Mouse (Mus musculus): Measurements from ENCODE around the gene Dhrs4. TPM values are rescaled to one million over a fixed set of nuclear protein-coding genes. Genes with fewer than 3 reads are reported as not detected.

The Dhrs4 gene
- total RNA-seq, 4 experiments from 2014 or later, result 51.9 to 72.7 (median 66.9) TPM

DNA sequence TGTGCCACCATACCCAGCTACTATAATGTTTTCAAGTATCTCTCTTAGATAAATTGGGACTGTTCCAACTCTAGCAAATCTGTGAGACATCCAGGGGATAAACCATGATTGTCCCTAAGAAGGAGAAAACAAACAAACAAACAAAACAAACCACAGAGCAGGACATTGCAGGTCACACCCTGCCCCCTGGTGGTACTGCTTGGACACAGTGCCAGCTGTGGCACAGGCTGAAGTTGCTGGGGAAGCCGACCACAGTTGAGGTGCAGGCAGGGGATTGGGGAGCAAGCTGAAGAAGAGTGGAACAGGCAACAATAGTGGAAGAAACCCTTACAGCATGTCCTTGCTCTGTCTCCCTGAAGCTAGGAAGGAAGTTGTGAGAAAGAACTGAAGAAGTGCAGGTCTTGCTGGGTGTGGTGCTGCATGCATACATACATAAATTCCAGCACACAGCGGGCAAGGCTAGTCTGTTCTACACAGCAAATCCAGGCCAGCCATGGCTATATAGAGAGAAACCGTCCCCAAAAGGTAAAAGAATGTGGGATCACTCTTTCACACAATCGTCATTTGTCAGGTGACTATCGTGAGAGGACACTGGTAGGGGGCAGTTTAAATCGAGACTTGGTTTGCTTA lies 57.7 kb downstream of the Dhrs4 start:
- DNase-seq, result no peak

Other genes starting within 250 kb of the Dhrs4 start
- gene Carmil3, start 11.9 kb downstream of the Dhrs4 start, total RNA-seq (2022), result 10 to 100 TPM in 2 of 4 experiments, 1 to 10 TPM in 2; 5.7 to 14.0 (median 8.6) TPM
- gene Cpne6, start 31.7 kb downstream of the Dhrs4 start, total RNA-seq (2022), result under 1 TPM; 0.09 to 0.35 (median 0.27) TPM
- gene Nrl, start 46.2 kb downstream of the Dhrs4 start, total RNA-seq (2022), result not detected
- gene Pck2, start 61.5 kb downstream of the Dhrs4 start, total RNA-seq (2022), result 10 to 100 TPM; 36.5 to 44.6 (median 40.6) TPM
- 100 to 1,000 TPM; 146 to 159 (median 158) TPM for gene Dcaf11, start 81.2 kb downstream of the Dhrs4 start, total RNA-seq (2022)
- 1 to 10 TPM in 1 of 4 experiments, under 1 TPM in 2, not detected in 1; 0.70 to 1.2 (median 0.81) TPM for gene A730061H03Rik, start 81.6 kb downstream of the Dhrs4 start, total RNA-seq (2022)
- gene Fitm1, start 96.9 kb downstream of the Dhrs4 start, total RNA-seq (2022), result under 1 TPM; 0.74 to 0.98 (median 0.85) TPM
- gene Psme1, start 99.4 kb downstream of the Dhrs4 start, total RNA-seq (2022), result 100 to 1,000 TPM; 253 to 384 (median 292) TPM
- gene Emc9, start 106.5 kb downstream of the Dhrs4 start, total RNA-seq (2022), result 10 to 100 TPM; 47.3 to 50.6 (median 49.7) TPM
- gene Psme2, start 112.4 kb downstream of the Dhrs4 start, total RNA-seq (2022), result 100 to 1,000 TPM; 325 to 423 (median 363) TPM
- 10 to 100 TPM; 33.3 to 52.1 (median 39.2) TPM for gene Rnf31, start 113.0 kb downstream of the Dhrs4 start, total RNA-seq (2022)
- 10 to 100 TPM; 20.2 to 28.5 (median 27.6) TPM for gene Irf9, start 124.8 kb downstream of the Dhrs4 start, total RNA-seq (2022)
- gene Rec8, start 139.3 kb downstream of the Dhrs4 start, total RNA-seq (2022), result 10 to 100 TPM; 12.0 to 18.1 (median 13.1) TPM
- gene Ipo4, start 157.2 kb downstream of the Dhrs4 start, total RNA-seq (2022), result 100 to 1,000 TPM in 3 of 4 experiments, 10 to 100 TPM in 1; 93.7 to 140 (median 111) TPM
- gene Gm49378, start 159.1 kb downstream of the Dhrs4 start, total RNA-seq (2022), result 1 to 10 TPM in 2 of 4 experiments, not detected in 2; 1.5 to 1.9 TPM
- 100 to 1,000 TPM in 2 of 4 experiments, 10 to 100 TPM in 2; 95.2 to 101 (median 98.7) TPM for gene Tm9sf1, start 165.0 kb downstream of the Dhrs4 start, total RNA-seq (2022)
- gene Tssk4, start 171.4 kb downstream of the Dhrs4 start, total RNA-seq (2022), result 1 to 10 TPM in 2 of 4 experiments, under 1 TPM in 2; 0.93 to 2.0 (median 1.5) TPM
- gene Mdp1, start 181.8 kb downstream of the Dhrs4 start, total RNA-seq (2022), result 10 to 100 TPM; 59.0 to 65.8 (median 62.3) TPM
- 10 to 100 TPM; 26.3 to 36.5 (median 32.8) TPM for gene Gmpr2, start 193.2 kb downstream of the Dhrs4 start, total RNA-seq (2022)
- gene Nedd8, start 193.4 kb downstream of the Dhrs4 start, total RNA-seq (2022), result 100 to 1,000 TPM; 299 to 385 (median 359) TPM
- gene Tinf2, start 203.1 kb downstream of the Dhrs4 start, total RNA-seq (2022), result 10 to 100 TPM; 25.5 to 44.5 (median 34.2) TPM
- gene Tgm1, start 235.2 kb downstream of the Dhrs4 start, total RNA-seq (2022), result under 1 TPM; 0.17 to 0.46 (median 0.30) TPM
- gene Rabggta, start 243.5 kb downstream of the Dhrs4 start, total RNA-seq (2022), result 10 to 100 TPM; 20.2 to 31.5 (median 26.1) TPM

Data from adrenal gland, adult 8-10 months (tissue).